Mouse (Mus musculus): ENCODE data around the gene Ric1. TPM values are rescaled to one million over a fixed set of nuclear protein-coding genes. Genes with fewer than 3 reads are reported as not detected.
A peak's percentile ranks its signal among the peaks of the same experiment; 100 is the strongest.

The Ric1 gene
- polyA plus RNA-seq, 1 experiment from 2014 or later: 9.8 TPM

GRCm38 (mm10) chr19:29486545-29487206 is 35.4 kb upstream of the Ric1 start:
- Histone ChIP-seq H3K27ac (replicated peaks) (0 out of 2 replicates have a peak overlapping the region, but pooled peaks have one; percentile 23), H3K4me3 (no peak overlapping the region), H3K27me3 (ENCODE audit: low read depth, poor library complexity, severe bottlenecking) (no peaks in the 10 kb centered on the region), H3K36me3 (no peaks in the 10 kb centered on the region), H3K4me1 (peaks cover 5% of the 10 kb centered on the region), H3K9me3 (replicated peaks) (no peaks in the 10 kb centered on the region)
- WGBS: 89% methylated on average over 7 of the region's 7 CpGs
- DNase-seq (ENCODE audit: low spot score): no peak

- no peaks in the 10 kb centered on the region for H3K9me3 ChIP-seq (replicated peaks)
- no peak overlapping the region for H3K27ac ChIP-seq (replicated peaks)
- 90% methylated on average over 14 of the region's 14 CpGs for WGBS
- H3K4me3 ChIP-seq: no peak overlapping the region
- no peaks in the 10 kb centered on the region for H3K36me3 ChIP-seq
- H3K27me3 ChIP-seq (ENCODE audit: low read depth, poor library complexity, severe bottlenecking): no peaks in the 10 kb centered on the region
- DNase-seq (ENCODE audit: low spot score): no peak
- peaks cover under 1% of the 10 kb centered on the region; the same call in 1 of the 2 replicates for H3K4me1 ChIP-seq
Measured at GRCm38 (mm10) chr19:29487326-29488072, 34.6 kb upstream of the Ric1 start.

GRCm38 (mm10) chr19:29488073-29488390 is 34.0 kb upstream of the Ric1 start:
- H3K4me3 ChIP-seq: no peak overlapping the region
- DNase-seq (ENCODE audit: low spot score): no peak
- H3K27me3 ChIP-seq (ENCODE audit: low read depth, poor library complexity, severe bottlenecking): no peaks in the 10 kb centered on the region
- H3K4me1 ChIP-seq: no peaks in the 10 kb centered on the region
- no peaks in the 10 kb centered on the region for H3K9me3 ChIP-seq (replicated peaks)
- no peaks in the 10 kb centered on the region for H3K36me3 ChIP-seq
- 71% methylated on average over 6 of the region's 6 CpGs for WGBS
- no peak overlapping the region for H3K27ac ChIP-seq (replicated peaks)

- H3K27ac ChIP-seq (replicated peaks): no peak overlapping the region
- no peaks in the 10 kb centered on the region for H3K36me3 ChIP-seq
- H3K4me3 ChIP-seq: no peak overlapping the region
- no peak for DNase-seq (ENCODE audit: low spot score)
- 79% methylated on average over 10 of the region's 10 CpGs for WGBS
- H3K4me1 ChIP-seq: no peaks in the 10 kb centered on the region
- no peaks in the 10 kb centered on the region for H3K27me3 ChIP-seq (ENCODE audit: low read depth, poor library complexity, severe bottlenecking)
- no peaks in the 10 kb centered on the region for H3K9me3 ChIP-seq (replicated peaks)
Measured at GRCm38 (mm10) chr19:29488420-29488819, 33.7 kb upstream of the Ric1 start.

GRCm38 (mm10) chr19:29489785-29490284 is 32.2 kb upstream of the Ric1 start:
- 82% methylated on average over 3 of the region's 3 CpGs for WGBS
- Histone ChIP-seq H3K4me3 (no peak overlapping the region), H3K9me3 (replicated peaks) (no peaks in the 10 kb centered on the region), H3K4me1 (no peaks in the 10 kb centered on the region), H3K27ac (replicated peaks) (no peak overlapping the region), H3K27me3 (ENCODE audit: low read depth, poor library complexity, severe bottlenecking) (no peaks in the 10 kb centered on the region), H3K36me3 (no peaks in the 10 kb centered on the region)
- no peak for DNase-seq (ENCODE audit: low spot score)

- no peak for DNase-seq (ENCODE audit: low spot score)
Measured at GRCm38 (mm10) chr19:29491467-29491866, 30.6 kb upstream of the Ric1 start.

GRCm38 (mm10) chr19:29494454-29494853 is 27.6 kb upstream of the Ric1 start:
- Histone ChIP-seq H3K9me3 (replicated peaks) (no peaks in the 10 kb centered on the region), H3K27me3 (ENCODE audit: low read depth, poor library complexity, severe bottlenecking) (no peaks in the 10 kb centered on the region), H3K36me3 (no peaks in the 10 kb centered on the region), H3K4me1 (no peaks in the 10 kb centered on the region), H3K4me3 (no peak overlapping the region), H3K27ac (replicated peaks) (no peak overlapping the region)
- no peak for DNase-seq (ENCODE audit: low spot score)
- WGBS: 89% methylated on average over 4 of the region's 4 CpGs

More at GRCm38 (mm10) chr19:29491467-29491866, 30.6 kb upstream of the Ric1 start:
- H3K36me3 ChIP-seq: no peaks in the 10 kb centered on the region
- H3K9me3 ChIP-seq (replicated peaks): no peaks in the 10 kb centered on the region
- no peak overlapping the region for H3K4me3 ChIP-seq
- H3K27ac ChIP-seq (replicated peaks): no peak overlapping the region
- 73% methylated on average over 9 of the region's 9 CpGs for WGBS
- no peaks in the 10 kb centered on the region for H3K27me3 ChIP-seq (ENCODE audit: low read depth, poor library complexity, severe bottlenecking)
- H3K4me1 ChIP-seq: no peaks in the 10 kb centered on the region

- H3K36me3 ChIP-seq: no peaks in the 10 kb centered on the region
- no peaks in the 10 kb centered on the region for H3K4me1 ChIP-seq
- no peaks in the 10 kb centered on the region for H3K9me3 ChIP-seq (replicated peaks)
- WGBS: 82% methylated on average over 6 of the region's 6 CpGs
- no peaks in the 10 kb centered on the region for H3K27me3 ChIP-seq (ENCODE audit: low read depth, poor library complexity, severe bottlenecking)
- no peak for DNase-seq (ENCODE audit: low spot score)
- H3K4me3 ChIP-seq: no peak overlapping the region
- H3K27ac ChIP-seq (replicated peaks): no peak overlapping the region
Measured at GRCm38 (mm10) chr19:29496001-29496597, 26.0 kb upstream of the Ric1 start.

- H3K9me3 ChIP-seq (replicated peaks): no peaks in the 10 kb centered on the region
- WGBS: 80% methylated on average over 7 of the region's 7 CpGs
- H3K27me3 ChIP-seq (ENCODE audit: low read depth, poor library complexity, severe bottlenecking): no peaks in the 10 kb centered on the region
- no peaks in the 10 kb centered on the region for H3K36me3 ChIP-seq
- DNase-seq (ENCODE audit: low spot score): no peak
- no peak overlapping the region for H3K27ac ChIP-seq (replicated peaks)
- H3K4me3 ChIP-seq: no peak overlapping the region
- H3K4me1 ChIP-seq: no peaks in the 10 kb centered on the region
Measured at GRCm38 (mm10) chr19:29496786-29497557, 25.1 kb upstream of the Ric1 start.

GRCm38 (mm10) chr19:29497874-29498273 is 24.2 kb upstream of the Ric1 start:
- 91% methylated on average over 7 of the region's 7 CpGs for WGBS
- H3K4me3 ChIP-seq: no peak overlapping the region
- no peak for DNase-seq (ENCODE audit: low spot score)

GRCm38 (mm10) chr19:29498842-29499456 is 23.1 kb upstream of the Ric1 start:
- no peak overlapping the region for H3K4me3 ChIP-seq
- no peaks in the 10 kb centered on the region for H3K27me3 ChIP-seq (ENCODE audit: low read depth, poor library complexity, severe bottlenecking)
- no peak overlapping the region for H3K27ac ChIP-seq (replicated peaks)
- DNase-seq (ENCODE audit: low spot score): no peak
- H3K36me3 ChIP-seq: no peaks in the 10 kb centered on the region
- no peaks in the 10 kb centered on the region for H3K4me1 ChIP-seq
- 85% methylated on average over 6 of the region's 6 CpGs for WGBS
- no peaks in the 10 kb centered on the region for H3K9me3 ChIP-seq (replicated peaks)

More at GRCm38 (mm10) chr19:29497874-29498273, 24.2 kb upstream of the Ric1 start:
- Histone ChIP-seq H3K27ac (replicated peaks) (no peak overlapping the region), H3K4me1 (no peaks in the 10 kb centered on the region), H3K27me3 (ENCODE audit: low read depth, poor library complexity, severe bottlenecking) (no peaks in the 10 kb centered on the region), H3K36me3 (no peaks in the 10 kb centered on the region), H3K9me3 (replicated peaks) (no peaks in the 10 kb centered on the region)

- no peaks in the 10 kb centered on the region for H3K36me3 ChIP-seq
- H3K4me1 ChIP-seq: no peaks in the 10 kb centered on the region
- no peak overlapping the region for H3K27ac ChIP-seq (replicated peaks)
- no peak overlapping the region for H3K4me3 ChIP-seq
- no peaks in the 10 kb centered on the region for H3K9me3 ChIP-seq (replicated peaks)
- no peak for DNase-seq (ENCODE audit: low spot score)
- H3K27me3 ChIP-seq (ENCODE audit: low read depth, poor library complexity, severe bottlenecking): no peaks in the 10 kb centered on the region
- WGBS: 94% methylated on average over 1 of the region's 1 CpGs
Measured at GRCm38 (mm10) chr19:29500333-29500732, 21.7 kb upstream of the Ric1 start.
